Mouse (Mus musculus) gastrocnemius, postnatal 10 days (tissue): ENCODE results near the gene Catsperg1. TPM values are rescaled to one million over a fixed set of nuclear protein-coding genes. Genes with fewer than 3 reads are reported as not detected.
"Not testable (repeated sequence)": the region's sequence is repeated elsewhere in the genome, so short reads cannot be mapped to it uniquely, and the experiment has no call there.

Source experiments
- DNase-seq: peaks from one replicate; pipeline ENCODE4 v3.0.0; 2021; ENCODE audit warnings: mixed read lengths
- total RNA-seq, 2 experiments: library from RNA; stranded (reverse); gene quantifications; 2 replicates each; pipeline ENCODE4 v1.2.3; 2021

Catsperg1 gene
- total RNA-seq, 2 experiments from 2014 or later, result 0.16 to 0.56 TPM

GRCm38 (mm10) chr7:29230560-29230959 lies 16.7 kb upstream of the Catsperg1 start:
- no peak for DNase-seq

- no peak for DNase-seq
These were observed 14.4 kb upstream of the Catsperg1 start for GRCm38 (mm10) chr7:29228202-29228601.

DNA sequence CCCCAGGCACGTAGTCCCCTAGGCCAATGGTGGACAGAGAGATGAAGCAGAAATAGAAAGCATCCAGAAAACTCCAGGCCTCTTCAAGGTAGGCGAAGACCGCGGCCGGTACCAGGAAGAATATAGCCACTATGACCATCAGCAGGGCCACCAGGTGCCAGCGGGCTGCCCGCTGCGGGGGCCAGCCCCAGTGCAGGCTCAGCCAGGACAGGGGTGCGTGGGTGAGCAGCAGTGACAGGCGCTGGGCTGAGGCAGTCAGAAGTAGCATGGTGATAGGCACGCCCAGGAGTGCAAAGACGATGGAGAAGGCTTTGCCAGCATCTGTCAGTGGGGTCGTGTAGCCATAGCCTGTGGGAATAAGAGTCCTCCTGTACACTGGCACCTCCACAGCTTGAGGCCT lies 11.7 kb upstream of the Catsperg1 start:
- DNase-seq, result no peak

DNA sequence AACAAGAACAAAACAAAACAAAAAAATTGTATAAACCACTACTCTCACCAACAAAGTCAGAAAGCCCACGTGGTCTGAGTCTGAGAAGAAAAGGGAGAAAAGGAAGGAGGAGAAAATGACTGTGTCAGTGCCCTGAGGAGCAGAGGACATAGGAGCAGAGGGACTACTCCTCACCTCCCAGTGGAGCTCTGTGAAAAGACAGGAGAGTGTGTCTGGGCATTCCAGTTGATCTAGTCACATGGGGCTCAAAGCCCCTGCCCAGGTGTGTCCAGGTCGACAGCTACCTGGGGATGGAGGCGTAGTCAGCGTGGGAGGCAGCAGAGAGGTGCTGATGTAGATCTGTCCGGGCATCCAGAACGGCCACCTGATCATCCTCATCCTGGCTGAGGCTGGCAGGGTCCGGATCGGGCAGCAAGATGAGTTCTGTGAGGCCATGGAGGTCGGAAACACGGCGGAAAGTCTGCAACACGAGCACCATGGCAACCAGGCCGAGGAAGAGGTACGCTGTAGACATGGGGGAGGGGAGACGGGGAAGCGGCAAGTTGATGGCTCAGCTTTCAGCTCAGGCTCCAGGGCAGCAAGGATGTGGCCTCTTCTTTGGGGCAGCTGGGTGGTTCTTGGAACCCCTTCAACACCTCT lies 11.0 kb upstream of the Catsperg1 start:
- no peak for DNase-seq

DNA sequence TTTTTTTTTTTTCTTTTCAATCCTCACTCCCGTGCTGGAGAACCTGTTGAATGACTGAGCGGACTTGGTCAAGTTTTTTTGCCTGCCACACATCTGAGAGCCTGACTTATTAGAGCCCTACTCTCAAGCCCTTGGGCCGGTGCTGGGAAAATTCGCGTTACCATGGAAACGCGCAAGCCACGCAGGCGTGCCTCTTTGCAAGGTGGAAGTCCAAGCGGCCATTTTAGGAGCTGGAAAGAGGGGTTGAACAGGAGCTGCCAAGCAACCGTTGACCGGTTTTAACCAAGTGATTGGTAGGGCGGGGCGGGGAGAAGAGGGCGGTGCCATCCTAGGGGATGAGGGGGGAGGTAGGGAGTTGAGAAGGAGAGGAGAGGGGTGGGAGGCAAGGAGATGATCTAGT lies 1.0 kb upstream of the Catsperg1 start:
- no peak for DNase-seq

DNA sequence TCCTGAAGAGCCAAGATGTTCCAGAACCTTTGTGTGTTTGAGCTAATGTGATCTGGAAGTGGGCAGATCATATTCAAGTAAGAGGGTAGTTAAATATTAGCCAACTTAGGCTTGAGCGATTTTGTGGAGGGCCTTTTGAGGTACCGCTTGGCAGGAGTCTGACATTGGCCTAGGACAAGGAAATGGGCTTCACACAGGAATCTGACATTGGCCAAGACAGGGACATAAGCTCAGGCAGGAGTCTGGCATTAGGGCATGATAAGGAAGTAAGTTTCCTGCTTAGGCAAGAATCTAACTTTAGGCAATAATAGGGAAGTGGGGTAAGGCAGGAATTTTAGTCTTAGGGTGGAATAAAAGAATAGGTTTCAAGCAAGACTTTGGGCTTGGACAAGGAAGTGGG lies 401 bp upstream of the Catsperg1 start:
- no peak for DNase-seq

- not testable (repeated sequence) for DNase-seq
These were observed 867 bp downstream of the Catsperg1 start for GRCm38 (mm10) chr7:29212775-29213560.

GRCm38 (mm10) chr7:29212199-29212765 lies 1.6 kb downstream of the Catsperg1 start:
- no peak for DNase-seq

- peak; percentile 78 for DNase-seq
These were observed 2.2 kb downstream of the Catsperg1 start for GRCm38 (mm10) chr7:29211415-29212198.

- DNase-seq, result peak; percentile 26
These were observed 2.8 kb downstream of the Catsperg1 start for GRCm38 (mm10) chr7:29211013-29211412.

GRCm38 (mm10) chr7:29202577-29202976 lies 11.3 kb downstream of the Catsperg1 start:
- no peak for DNase-seq

DNA sequence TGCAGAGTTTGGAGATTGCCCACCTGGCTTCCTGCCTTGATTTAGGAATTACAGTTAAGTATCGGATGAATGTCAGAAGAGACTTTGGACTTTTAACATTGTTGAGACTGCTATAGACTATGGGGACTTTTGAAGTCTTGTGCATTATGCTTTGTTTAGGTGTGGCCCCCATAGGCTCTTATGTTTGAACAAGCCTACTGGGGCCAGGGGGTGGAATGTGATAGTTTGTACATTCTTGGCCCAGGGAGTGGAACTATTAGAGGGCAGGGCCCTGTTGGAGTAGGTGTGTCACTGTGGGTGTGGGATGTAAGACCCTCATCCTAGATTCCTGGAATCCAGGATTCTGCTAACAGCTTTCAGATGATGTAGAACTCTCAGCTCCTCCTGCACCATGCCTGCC lies 19.6 kb downstream of the Catsperg1 start:
- not testable (repeated sequence) for DNase-seq

GRCm38 (mm10) chr7:29181323-29181722 lies 32.5 kb downstream of the Catsperg1 start:
- not testable (repeated sequence) for DNase-seq

DNA sequence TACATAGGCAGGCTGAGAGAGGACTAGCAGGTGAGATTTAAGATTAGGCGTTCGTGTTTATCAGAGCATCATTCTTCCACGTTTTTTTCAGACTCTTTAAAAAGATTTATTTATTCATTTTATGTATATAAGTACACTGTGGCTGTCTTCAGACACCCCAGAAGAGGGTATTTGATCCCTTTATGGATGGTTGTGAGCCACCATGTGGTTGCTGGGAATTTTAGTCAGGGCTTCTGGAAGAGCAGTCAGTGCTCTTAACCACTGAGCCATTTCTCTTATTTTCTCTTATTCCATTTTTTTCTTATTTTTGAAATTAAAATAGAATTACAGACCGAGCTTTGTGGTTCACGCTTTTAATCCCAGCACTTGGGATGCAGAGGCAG lies 33.0 kb downstream of the Catsperg1 start:
- no peak for DNase-seq

GRCm38 (mm10) chr7:29180077-29180853 lies 33.6 kb downstream of the Catsperg1 start, which contains the start of gene Psmd8:
Gene Psmd8, minus strand, starts transcription at chr7:29180701.
- peak; percentile 93 for DNase-seq

- DNase-seq, result no peak
These were observed 34.5 kb downstream of the Catsperg1 start for GRCm38 (mm10) chr7:29179323-29179722.

DNA sequence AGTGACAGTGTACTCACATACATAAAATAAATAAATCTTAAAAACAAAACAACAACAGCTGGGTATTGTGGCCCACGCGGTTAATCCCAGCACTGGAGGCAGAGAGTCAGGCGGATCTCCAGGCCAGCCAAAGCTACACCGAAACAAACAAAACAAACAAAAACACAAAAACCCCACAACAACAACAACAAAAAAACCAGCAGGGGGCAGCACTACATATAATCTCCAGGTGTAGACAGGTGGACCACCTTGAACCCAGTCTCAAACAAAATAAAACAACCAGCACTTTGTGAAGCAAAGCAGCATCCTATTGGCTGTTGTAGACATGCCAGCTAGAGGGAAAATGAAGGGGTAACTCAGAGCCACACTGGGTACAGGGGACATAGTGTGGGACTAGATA lies 35.7 kb downstream of the Catsperg1 start:
- DNase-seq, result no peak

DNA sequence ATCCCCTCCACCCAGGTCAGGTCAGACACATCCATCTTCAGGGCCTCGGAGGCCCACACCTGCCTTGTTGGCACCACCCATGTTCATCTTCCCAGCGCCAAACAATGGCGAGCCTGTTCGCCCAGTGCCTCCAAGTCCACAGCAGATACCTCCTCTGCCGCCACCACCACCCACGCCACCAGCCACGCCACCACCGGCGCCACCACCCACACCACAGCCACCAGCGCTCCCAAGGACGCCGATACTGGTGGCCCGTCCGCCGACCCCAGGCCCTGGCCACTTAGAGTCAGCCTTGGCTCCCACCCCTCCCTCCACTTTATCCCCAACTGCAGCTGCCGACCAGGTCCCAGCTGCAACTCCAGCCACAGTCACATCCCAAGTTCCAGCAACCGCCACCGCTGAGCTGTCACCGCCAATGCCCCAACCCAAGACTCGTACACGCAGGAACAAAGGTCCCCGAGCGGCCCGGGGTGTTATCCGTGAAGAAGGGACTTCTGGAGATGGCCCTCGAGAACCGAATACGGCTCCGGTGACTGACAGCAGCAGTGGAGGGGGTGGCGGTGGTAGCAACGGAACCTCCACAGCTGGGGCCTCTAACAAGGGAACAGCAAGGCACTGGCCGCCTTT lies 41.3 kb downstream of the Catsperg1 start:
- no peak for DNase-seq

GRCm38 (mm10) chr7:29171562-29172097 lies 42.2 kb downstream of the Catsperg1 start:
- no peak for DNase-seq

DNA sequence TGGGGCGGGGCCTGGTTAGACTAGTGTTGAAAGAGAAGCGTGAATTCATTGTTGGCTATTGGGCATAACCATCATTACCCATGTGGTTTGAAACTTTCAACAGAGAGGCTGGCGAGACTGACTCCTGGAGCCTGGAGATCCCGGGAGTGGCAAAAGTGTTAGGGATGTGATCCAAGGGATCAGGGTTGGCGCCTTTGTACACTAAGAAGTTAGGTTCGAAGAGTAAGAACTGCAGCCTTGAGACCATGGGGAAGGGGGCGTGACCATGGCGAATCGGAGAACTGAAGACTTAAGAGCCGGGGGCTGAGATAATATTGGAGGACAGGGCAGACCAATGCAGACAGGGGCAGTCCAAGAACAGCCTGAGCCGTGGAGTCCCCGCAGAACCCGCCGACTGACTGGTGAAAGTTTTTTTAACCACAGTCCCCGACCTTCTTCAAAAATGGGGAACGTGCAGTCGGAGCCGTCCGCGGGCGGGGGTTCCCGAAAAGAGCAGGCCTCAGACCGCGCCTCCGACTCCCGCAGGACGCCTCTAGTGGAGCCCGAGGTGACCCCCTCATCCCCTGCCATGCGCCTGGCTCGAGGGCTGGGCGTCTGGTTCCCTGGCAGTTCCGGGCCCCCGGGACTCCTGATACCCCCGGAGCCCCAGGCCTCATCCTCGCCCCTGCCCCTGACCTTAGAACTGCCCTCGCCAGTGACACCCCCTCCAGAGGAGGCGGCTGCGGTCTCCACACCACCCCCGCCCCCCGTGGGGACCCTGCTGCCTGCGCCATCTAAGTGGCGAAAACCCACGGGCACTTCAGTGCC lies 42.9 kb downstream of the Catsperg1 start:
- DNase-seq, result peak; percentile 41
